Mouse (Mus musculus) heart, embryonic 16.5 days (tissue): ENCODE results near the gene Dact3. TPM values are rescaled to one million over a fixed set of nuclear protein-coding genes. Genes with fewer than 3 reads are reported as not detected.

Experiments used
- ATAC-seq: fragments of 200-750 bp; cut with Nextera tagmentation; replicated peaks from 2 replicates; pipeline ENCODE4 v1.8.0; 2017; ENCODE audit warnings: moderate number of reproducible peaks; ENCODE audit not compliant: insufficient read depth, low FRiP score; ENCODE audit errors: extremely low read depth
- H3K27ac ChIP-seq: fragments of 300-500 bp; sonication (generic); 2 replicates; pipeline ENCODE4 v1.5.1; 2014; ENCODE audit warnings: mild to moderate bottlenecking, low read length, control low read depth, moderate library complexity
- H3K27me3 ChIP-seq: fragments of 300-500 bp; sonication (generic); 2 replicates; pipeline ENCODE4 v1.6.1; 2014; ENCODE audit warnings: low read length, mixed read lengths; ENCODE audit not compliant: control insufficient read depth, insufficient read depth
- H3K36me3 ChIP-seq: fragments of 300-500 bp; sonication (generic); 2 replicates; pipeline ENCODE4 v1.6.1; 2014; ENCODE audit not compliant: control insufficient read depth, insufficient read depth
- H3K4me1 ChIP-seq: fragments of 300-500 bp; sonication (generic); 2 replicates; pipeline ENCODE4 v1.6.1; 2014; ENCODE audit warnings: low read length, mixed read lengths; ENCODE audit not compliant: control insufficient read depth, insufficient read depth
- H3K4me2 ChIP-seq: fragments of 300-500 bp; sonication (generic); 2 replicates; pipeline ENCODE4 v1.6.1; 2014; ENCODE audit warnings: low read depth, mild to moderate bottlenecking, control low read depth, low read length
- H3K4me3 ChIP-seq: fragments of 300-500 bp; sonication (generic); 2 replicates; pipeline ENCODE4 v1.5.1; 2014; ENCODE audit warnings: mild to moderate bottlenecking, control low read depth, low read length
- H3K9ac ChIP-seq: fragments of 300-500 bp; sonication (generic); 2 replicates; pipeline ENCODE4 v1.6.1; 2014; ENCODE audit warnings: low read length, control low read depth
- H3K9me3 ChIP-seq: fragments of 300-500 bp; sonication (generic); replicated peaks from 2 replicates; pipeline ENCODE4 v1.6.1; 2016; ENCODE audit warnings: low read length; ENCODE audit not compliant: control insufficient read depth
- WGBS: fragments of 180-500 bp; shearing (Covaris S2); extraction: QIAGEN DNeasy Blood & Tissue Kit; methylation state at CpG from one replicate; pipeline ENCODE4 v1.1.7; 2014; 5-methylcytosine and 5-hydroxymethylcytosine counted together
- polyA plus RNA-seq: library from polyadenylated mRNA; unstranded; fragments of >200 nt; fragmentation: Nextera tagmentation; extraction: Ambion mirVana; gene quantifications from 2 replicates; pipeline ENCODE4 v1.2.1, GENCODE M21; 2015

Gene Dact3
- polyA plus RNA-seq, 1 experiment from 2014 or later: 2.8 TPM

GRCm38 (mm10) chr7:16841078-16841477 lies 34.0 kb upstream of the Dact3 start:
- H3K4me2 ChIP-seq: no peak overlapping the region
- no peak overlapping the region; the same call in 1 of the 2 replicates for H3K9ac ChIP-seq
- peaks cover 22% of the 10 kb centered on the region for H3K4me1 ChIP-seq
- peaks cover 31% of the 10 kb centered on the region for H3K36me3 ChIP-seq
- peak overlapping the region; percentile 92 for H3K27ac ChIP-seq
- no peaks in the 10 kb centered on the region for H3K27me3 ChIP-seq
- H3K4me3 ChIP-seq: no peak overlapping the region
- ATAC-seq: no peak
- H3K9me3 ChIP-seq: no peaks in the 10 kb centered on the region
- WGBS: 76% methylated on average over 4 of the region's 4 CpGs

GRCm38 (mm10) chr7:16841561-16842560 lies 33.3 kb upstream of the Dact3 start:
- Histone ChIP-seq H3K4me1 (peaks cover 22% of the 10 kb centered on the region), H3K4me2 (peak overlapping the region; percentile 92), H3K36me3 (peaks cover 27% of the 10 kb centered on the region), H3K9ac (peak overlapping the region; percentile 86), H3K4me3 (peak overlapping the region; percentile 65), H3K27ac (peak overlapping the region; percentile 92), H3K9me3 (no peaks in the 10 kb centered on the region), H3K27me3 (no peaks in the 10 kb centered on the region)
- WGBS: 37% methylated on average over 11 of the region's 11 CpGs
- peak; percentile 0; the same call in 1 of the 2 replicates for ATAC-seq

GRCm38 (mm10) chr7:16842645-16843063 lies 32.5 kb upstream of the Dact3 start, which contains the start of gene Prkd2:
Gene Prkd2, plus strand, starts transcription at chr7:16842902.
- peaks cover 22% of the 10 kb centered on the region for H3K4me1 ChIP-seq
- peak; percentile 84 for ATAC-seq
- no peaks in the 10 kb centered on the region for H3K9me3 ChIP-seq
- peaks cover 20% of the 10 kb centered on the region for H3K36me3 ChIP-seq
- peak within 1 kb of the TSS; percentile 86 for H3K9ac ChIP-seq
- H3K27me3 ChIP-seq: no peaks in the 10 kb centered on the region
- H3K4me2 ChIP-seq: peak within 1 kb of the TSS; percentile 92
- 2% methylated on average over 26 of the region's 32 CpGs for WGBS
- peak within 1 kb of the TSS; percentile 65 for H3K4me3 ChIP-seq
- H3K27ac ChIP-seq: peak within 1 kb of the TSS; percentile 92

GRCm38 (mm10) chr7:16843441-16844171 lies 31.5 kb upstream of the Dact3 start:
- no peaks in the 10 kb centered on the region for H3K27me3 ChIP-seq
- 2% methylated on average over 33 of the region's 33 CpGs for WGBS
- peak overlapping the region; percentile 65 for H3K4me3 ChIP-seq
- H3K9ac ChIP-seq: peak overlapping the region; percentile 86
- peak overlapping the region; percentile 92 for H3K4me2 ChIP-seq
- peaks cover 14% of the 10 kb centered on the region; the same call in 1 of the 2 replicates for H3K36me3 ChIP-seq
- peak overlapping the region; percentile 92 for H3K27ac ChIP-seq
- no peaks in the 10 kb centered on the region for H3K9me3 ChIP-seq
- no peak for ATAC-seq
- H3K4me1 ChIP-seq: peaks cover 22% of the 10 kb centered on the region

- 43% methylated on average over 3 of the region's 3 CpGs for WGBS
- no peaks in the 10 kb centered on the region for H3K9me3 ChIP-seq
- H3K4me1 ChIP-seq: peaks cover 22% of the 10 kb centered on the region
- peak overlapping the region; percentile 92 for H3K4me2 ChIP-seq
- H3K36me3 ChIP-seq: peaks cover 16% of the 10 kb centered on the region
- peak overlapping the region; percentile 65 for H3K4me3 ChIP-seq
- ATAC-seq: 0 out of 2 replicates have a peak, but pooled peaks have one; percentile 4
- no peaks in the 10 kb centered on the region for H3K27me3 ChIP-seq
- H3K27ac ChIP-seq: peak overlapping the region; percentile 92
- H3K9ac ChIP-seq: peak overlapping the region; percentile 86
Observed at GRCm38 (mm10) chr7:16844696-16845071, 30.4 kb upstream of the Dact3 start.

GRCm38 (mm10) chr7:16845072-16845819 lies 29.9 kb upstream of the Dact3 start:
- H3K27me3 ChIP-seq: no peaks in the 10 kb centered on the region
- peak overlapping the region; percentile 65 for H3K4me3 ChIP-seq
- H3K4me1 ChIP-seq: peaks cover 22% of the 10 kb centered on the region
- peaks cover 16% of the 10 kb centered on the region for H3K36me3 ChIP-seq
- peak; percentile 8; the same call in 1 of the 2 replicates for ATAC-seq
- WGBS: 33% methylated on average over 14 of the region's 14 CpGs
- peak overlapping the region; percentile 92 for H3K4me2 ChIP-seq
- H3K9me3 ChIP-seq: no peaks in the 10 kb centered on the region
- peak overlapping the region; percentile 86 for H3K9ac ChIP-seq
- peak overlapping the region; percentile 92 for H3K27ac ChIP-seq

GRCm38 (mm10) chr7:16845820-16846167 lies 29.3 kb upstream of the Dact3 start:
- Histone ChIP-seq H3K9me3 (no peaks in the 10 kb centered on the region), H3K4me2 (peak overlapping the region; percentile 92), H3K36me3 (peaks cover 18% of the 10 kb centered on the region), H3K4me3 (peak overlapping the region; percentile 65), H3K27me3 (no peaks in the 10 kb centered on the region), H3K9ac (peak overlapping the region; percentile 86), H3K27ac (peak overlapping the region; percentile 92), H3K4me1 (peaks cover 22% of the 10 kb centered on the region)
- WGBS: 33% methylated on average over 10 of the region's 10 CpGs
- ATAC-seq: no peak

- H3K36me3 ChIP-seq: peaks cover 18% of the 10 kb centered on the region
- 91% methylated on average over 5 of the region's 5 CpGs for WGBS
- H3K9ac ChIP-seq: no peak overlapping the region
- H3K9me3 ChIP-seq: no peaks in the 10 kb centered on the region
- H3K27me3 ChIP-seq: no peaks in the 10 kb centered on the region
- no peak for ATAC-seq
- no peak overlapping the region for H3K27ac ChIP-seq
- no peak overlapping the region for H3K4me2 ChIP-seq
- no peak overlapping the region for H3K4me3 ChIP-seq
- H3K4me1 ChIP-seq: peaks cover 19% of the 10 kb centered on the region
Observed at GRCm38 (mm10) chr7:16846775-16847174, 28.3 kb upstream of the Dact3 start.
